Mouse (Mus musculus): Measurements from ENCODE around the gene Ppan.

The Ppan gene

DNA sequence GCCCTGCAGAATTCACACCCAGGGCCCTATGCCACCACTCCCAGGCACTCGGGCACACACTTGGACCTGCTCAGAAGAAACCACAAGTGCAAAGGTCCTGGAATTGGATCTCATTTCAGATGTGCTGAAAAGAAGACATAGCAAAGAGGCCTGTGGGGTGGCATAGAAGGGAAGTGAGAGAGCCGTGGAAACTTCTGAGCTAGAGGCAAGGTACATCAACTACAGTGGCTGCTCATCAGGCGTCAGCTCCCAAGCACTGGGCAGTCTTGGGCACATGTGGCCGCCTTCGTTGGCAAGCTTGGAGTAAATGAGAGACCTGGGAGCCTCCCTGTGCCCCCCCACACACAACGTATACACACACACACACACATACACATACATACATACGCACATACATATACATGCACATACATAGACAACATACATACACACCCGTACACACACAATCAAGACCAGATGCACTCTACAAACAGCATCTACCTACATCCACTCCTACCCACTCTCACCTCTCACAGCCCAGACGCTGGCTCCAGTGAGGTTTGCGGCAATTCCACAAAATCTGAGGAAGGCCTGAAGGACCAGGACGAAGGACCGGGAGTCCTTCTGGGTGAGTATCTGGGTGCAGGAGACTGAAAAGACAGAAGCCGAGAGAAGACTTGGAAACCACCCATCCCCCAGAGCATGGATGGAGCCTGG, 8.7 kb upstream of the Ppan start, which contains the start of gene Angptl6:
Gene Angptl6 (minus strand): TSS at position 631 of the 696 bp plus-strand sequence.
- no peak for DNase-seq (ENCODE audit: low read depth)

- DNase-seq (ENCODE audit: low read depth): no peak
Measured at GRCm38 (mm10) chr9:20886563-20886962, 1.4 kb upstream of the Ppan start.

DNA sequence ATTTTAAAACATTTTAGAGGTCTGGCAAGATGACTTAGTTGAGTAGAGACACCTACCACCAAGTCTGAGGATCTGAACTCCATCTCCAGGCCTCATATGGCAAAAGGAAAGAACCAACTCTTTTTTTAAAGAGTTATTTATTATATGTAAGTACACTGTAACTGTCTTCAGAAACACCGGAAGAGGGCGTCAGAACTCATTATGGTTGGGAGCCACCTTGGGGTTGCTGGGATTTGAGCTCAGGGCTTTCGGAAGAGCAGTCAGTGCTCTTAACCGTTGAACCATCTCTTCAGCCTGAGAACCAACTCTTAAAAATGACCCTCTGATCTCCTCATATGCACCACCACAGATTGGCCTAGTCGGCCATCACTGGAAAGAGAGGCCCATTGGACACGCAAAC, 784 bp upstream of the Ppan start:
- no peak for DNase-seq (ENCODE audit: low read depth)

DNA sequence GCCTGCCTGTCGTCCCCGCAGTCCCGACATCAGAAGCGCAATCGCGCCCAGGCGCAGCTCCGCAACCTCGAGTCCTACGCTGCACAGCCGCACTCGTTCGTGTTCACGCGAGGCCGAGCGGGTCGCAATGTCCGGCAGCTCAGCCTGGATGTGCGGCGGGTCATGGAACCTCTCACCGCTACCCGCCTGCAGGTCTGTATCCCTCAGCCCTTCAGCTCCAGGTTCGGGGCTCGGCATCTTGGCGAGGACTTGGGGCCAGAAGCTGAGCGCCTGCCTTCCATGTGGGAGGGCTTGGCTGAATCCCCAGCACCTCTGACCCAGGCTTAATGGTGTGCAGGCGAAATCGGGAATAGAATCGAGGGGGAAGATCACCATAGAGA, 401 bp downstream of the Ppan start:
- DNase-seq (ENCODE audit: low read depth): no peak

DNA sequence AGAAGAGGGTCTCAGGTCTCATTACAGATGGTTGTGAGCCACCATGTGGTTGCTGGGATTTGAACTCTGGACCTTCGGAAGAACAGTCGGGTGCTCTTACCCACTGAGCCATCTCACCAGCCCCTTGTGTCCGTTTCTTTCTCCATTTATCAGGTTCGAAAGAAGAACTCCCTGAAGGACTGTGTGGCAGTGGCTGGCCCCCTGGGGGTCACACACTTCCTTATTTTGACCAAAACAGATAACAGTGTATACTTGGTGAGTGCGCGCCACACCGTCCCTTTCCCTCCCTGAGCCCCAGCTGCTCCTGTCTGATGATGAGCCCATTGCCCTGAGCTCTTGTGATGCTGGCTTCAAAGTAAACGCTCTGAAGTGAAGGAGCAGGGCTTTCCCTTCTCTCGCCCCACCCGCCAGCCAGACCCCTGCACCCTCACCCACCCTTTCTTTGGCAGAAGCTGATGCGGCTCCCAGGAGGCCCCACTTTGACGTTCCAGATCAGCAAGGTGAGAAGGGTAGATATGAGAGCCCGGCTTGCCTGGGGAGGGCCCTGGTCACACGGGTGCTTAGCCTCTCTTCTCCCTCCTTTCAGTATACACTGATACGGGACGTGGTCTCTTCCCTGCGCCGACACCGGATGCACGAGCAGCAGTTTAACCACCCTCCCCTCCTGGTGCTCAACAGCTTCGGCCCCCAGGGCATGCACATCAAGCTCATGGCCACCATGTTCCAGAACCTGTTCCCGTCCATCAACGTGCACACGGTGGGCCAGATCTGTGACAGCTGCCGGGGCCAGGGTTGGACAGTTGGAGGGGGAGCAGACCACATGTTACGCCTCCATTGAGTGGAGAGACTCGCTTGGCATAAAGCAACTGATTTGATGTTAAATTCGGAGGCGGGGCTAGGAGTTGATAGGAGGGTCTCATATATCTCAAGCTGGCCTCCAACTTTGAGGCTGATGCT, 1.5 kb downstream of the Ppan start:
- DNase-seq (ENCODE audit: low read depth): peak; percentile 55

DNA sequence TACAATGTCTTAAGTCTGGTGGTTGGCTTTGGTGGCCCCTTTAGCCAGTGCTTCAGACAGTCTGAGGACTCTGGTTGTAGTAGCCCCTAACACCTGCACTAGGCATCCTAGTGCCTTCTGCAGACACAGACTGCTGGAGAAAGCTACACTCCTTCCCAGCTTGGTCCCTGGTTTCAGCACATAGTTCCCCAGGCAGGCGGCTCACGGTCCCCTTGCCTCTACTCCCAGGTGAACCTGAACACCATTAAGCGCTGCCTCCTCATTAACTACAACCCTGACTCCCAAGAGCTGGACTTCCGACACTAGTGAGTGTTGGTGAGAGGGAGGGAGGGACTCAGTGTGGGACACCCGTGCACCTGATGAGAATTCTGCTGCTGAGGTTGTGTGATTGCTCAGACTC, 2.4 kb downstream of the Ppan start:
- DNase-seq (ENCODE audit: low read depth): no peak

DNA sequence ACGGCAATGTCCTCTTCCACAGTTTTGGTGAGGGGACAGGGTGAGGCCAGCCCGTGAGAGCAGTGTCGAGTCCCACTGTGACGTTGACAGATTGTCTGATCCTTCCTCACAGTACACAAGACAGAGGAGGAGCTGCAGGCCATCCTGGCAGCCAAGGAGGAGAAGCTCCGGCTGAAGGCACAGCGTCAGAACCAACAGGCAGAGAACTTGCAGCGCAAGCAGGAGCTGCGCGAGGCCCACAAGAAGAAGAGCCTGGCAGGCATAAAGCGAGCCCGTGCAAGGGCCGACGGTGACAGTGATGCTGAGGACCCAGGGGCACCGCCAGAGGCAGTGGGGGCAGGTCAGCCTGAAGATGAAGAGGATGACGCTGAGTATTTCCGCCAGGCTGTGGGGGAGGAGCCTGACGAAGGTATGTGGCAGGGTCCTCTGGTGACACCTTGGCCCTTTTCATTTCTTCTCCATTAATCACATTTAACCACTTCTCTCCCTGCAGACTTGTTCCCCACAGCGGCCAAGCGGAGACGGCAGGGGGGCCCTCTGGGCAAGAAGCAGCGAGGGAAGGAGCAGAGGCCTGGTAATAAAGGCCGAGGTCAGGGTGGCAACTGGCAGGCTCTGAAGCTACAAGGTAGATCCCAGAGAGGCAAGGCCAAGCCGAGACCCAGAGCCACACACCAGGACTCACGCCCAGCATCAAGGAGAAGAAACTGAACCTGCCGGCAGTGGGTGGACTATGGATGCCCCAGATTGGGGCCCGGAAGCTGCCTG, 3.5 kb downstream of the Ppan start:
- no peak for DNase-seq (ENCODE audit: low read depth)

- DNase-seq (ENCODE audit: low read depth): peak; percentile 46
Measured at GRCm38 (mm10) chr9:20892104-20892653, 4.2 kb downstream of the Ppan start.

DNA sequence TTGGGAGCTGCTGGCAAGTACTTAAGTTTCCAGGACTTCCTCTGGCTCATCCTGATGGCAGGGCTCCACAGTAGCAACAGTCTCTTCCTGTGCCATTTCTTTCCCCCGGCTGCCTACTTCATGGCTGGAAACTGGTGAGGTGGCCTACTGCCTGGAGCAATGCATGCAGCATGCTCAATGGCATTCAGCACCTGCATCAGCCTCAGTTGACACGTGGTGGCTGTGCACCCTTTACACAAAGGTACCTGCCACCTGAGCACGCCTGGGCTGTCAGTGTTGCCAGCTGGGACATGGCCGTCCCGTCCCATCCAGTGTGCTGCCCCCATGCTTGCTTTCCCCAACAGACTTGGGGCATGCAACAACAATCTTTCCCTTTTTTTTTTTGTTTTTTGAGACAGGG, 5.1 kb downstream of the Ppan start:
- DNase-seq (ENCODE audit: low read depth): no peak

DNA sequence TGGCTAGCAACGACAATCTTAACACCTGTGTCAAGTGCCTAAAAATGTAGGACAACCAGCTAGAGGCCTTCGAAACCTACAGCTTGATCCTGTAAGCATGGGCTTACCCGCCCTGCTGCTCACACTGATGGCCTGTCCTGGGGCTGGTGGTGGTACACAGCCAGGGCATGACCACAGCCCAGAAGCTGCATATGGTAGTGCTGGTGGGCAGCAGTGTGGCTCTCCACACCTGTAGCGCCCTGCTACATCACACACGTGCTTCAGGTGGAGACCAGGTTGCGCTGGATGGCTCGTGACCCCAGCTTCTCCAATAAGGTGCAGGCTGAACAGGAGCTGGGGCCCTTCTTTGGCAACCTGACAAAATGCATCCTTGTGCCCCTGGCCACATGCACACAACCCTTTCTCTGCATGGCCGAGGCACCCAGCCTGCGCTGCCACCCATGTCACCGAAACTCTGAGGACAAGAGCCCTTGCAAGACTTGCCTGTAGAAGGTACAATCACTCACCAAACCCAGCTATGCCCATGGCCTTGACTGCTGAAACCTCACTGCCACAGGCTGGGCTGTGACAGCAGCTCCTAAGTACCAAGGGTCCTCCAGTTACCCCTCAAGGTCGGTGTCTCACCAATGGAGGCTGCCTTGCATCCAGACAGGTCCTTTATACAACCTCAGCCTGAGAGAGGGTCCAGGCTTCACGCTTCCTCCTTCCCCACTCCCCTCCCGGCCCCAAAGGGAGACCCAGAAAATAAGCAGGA, 5.8 kb downstream of the Ppan start:
- DNase-seq (ENCODE audit: low read depth): no peak

- no peak for DNase-seq (ENCODE audit: low read depth)
Measured at GRCm38 (mm10) chr9:20894629-20895028, 6.7 kb downstream of the Ppan start.

DNA sequence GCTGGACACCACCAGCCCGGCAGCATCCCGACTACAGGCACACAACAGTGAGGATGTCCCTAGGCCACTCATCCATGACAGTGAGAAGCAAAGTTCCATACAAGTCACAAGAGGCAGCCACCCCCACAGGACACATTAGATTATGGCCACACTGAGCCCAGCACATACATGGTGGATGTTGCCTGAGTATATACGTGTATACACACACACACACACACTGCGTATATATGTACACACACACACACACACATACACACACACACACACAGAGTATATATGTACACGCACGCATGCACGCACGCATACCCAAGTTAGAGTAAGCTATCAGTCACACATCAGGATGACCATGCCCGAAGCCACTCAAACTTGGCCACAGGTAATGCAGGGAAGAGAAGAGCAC, 7.4 kb downstream of the Ppan start:
- no peak for DNase-seq (ENCODE audit: low read depth)

DNA sequence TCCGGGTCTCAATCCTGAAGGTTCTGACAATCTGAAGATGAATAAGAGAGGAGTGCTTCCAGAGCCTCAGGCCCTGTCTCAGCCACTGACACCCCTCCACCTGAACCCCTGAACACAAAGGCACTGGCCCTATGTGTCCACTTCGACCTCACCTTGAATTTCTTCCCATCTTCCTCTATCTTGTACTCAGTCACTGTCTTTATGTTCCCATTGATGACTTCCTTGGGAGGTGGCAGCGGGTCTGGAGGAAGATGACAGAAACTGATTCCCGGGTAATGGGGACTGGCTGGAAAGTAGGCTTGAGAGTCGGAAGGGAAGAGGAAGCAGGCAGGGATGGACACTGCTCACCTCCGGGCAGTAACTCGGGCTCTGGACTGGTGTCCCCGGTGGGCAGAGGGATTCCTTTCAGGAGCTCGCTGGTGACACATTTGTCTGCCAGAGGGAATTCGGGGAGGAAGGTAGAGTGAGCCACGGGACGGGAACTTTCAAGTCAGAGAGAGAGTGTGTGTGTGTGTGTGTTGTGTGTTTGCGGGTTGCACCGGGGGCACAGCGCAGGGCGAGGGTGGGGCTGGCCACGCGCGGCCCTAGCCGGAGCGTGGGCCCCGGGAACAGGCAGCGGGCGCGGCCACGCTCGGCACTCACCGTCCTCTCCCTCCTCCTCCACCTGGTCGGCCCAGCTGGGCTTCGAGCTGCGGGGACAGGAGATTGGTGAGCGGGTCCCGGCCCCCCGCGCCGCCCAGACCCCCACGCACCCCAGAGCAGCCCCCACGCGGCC, 9.9 kb downstream of the Ppan start:
- no peak for DNase-seq (ENCODE audit: low read depth)

GRCm38 (mm10) chr9:20898511-20899073, 10.6 kb downstream of the Ppan start, which contains the start of gene Eif3g:
Gene Eif3g (minus strand): TSS chr9:20898623.
- DNase-seq (ENCODE audit: low read depth): peak; percentile 91

GRCm38 (mm10) chr9:20901466-20902173, 13.6 kb downstream of the Ppan start:
- DNase-seq (ENCODE audit: low read depth): peak; percentile 82

DNA sequence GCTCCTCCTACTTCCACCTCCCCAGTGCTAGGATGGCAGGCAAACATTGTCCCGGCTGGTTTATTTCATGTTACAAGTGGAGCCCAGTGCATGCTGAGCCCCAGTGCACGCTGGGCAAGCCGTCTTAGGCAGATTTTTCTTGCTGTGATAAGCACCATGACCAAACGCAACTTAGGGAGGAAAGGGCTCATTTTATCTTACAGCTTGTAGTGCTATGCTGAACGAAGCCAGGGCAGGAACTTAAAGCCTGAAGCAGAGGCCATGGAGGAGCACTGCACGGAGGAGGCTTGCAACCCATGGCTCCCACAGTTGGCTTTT, 14.2 kb downstream of the Ppan start:
- DNase-seq (ENCODE audit: low read depth): no peak

DNA sequence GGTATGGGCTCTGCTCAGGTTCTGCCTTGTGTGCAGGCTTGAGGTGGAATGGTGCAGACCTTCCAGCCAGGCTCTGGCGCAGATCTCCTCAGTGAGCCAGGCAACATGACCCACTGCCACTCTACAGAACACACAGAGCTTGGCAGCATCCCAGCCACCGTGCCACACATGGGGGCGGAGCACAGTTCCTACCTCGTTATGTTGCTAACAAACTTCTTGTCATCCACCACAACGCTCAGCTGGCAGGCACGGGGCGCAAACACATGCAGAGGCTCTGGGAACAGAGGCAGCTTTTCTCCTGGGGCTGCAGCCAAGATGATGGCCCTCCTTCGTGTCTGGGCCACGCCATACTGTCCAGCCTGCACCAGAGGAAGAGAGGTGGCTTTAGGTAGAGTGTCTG, 22.0 kb downstream of the Ppan start:
- DNase-seq (ENCODE audit: low read depth): no peak

DNA sequence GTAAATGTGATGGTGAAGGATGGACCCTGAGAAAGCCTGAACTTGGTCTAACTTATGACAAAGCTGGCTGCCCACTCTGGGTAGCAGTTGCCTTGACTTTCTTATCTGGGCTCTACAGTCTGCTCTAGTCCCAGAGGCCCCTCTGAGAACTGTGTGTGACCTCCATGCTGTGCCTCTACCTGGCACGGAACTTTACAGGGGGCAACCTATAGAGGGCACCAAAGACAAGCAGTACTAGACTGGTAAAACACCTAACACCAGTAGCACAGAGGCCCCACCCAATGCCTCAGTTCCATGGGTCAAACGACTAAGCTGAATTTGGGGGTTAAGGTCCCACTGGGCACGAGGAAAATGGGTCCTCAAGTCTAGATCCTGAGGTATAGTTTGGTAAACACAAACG, 28.2 kb downstream of the Ppan start:
- DNase-seq (ENCODE audit: low read depth): peak; percentile 53

DNA sequence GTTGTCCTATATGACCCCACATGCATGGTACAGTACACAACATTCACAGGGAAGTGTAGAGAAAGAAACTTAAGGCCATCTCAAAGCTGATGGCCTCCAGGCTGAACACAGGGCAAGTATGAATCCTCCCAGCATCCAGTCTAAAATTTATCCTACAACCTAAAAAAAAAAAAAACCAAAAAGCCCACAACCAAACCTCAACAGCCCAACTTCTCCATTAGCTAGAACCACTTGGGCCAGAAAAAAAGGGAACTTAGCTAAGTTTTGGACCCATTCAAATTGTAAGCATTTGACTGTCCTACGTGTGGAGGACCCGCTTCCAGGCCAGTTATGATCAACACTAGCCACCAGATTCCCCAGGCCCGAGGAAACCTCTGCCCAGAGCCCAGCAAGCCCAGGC, 35.3 kb downstream of the Ppan start:
- peak; percentile 62 for DNase-seq (ENCODE audit: low read depth)
